Mouse (Mus musculus): ENCODE data around the gene Pgm1. TPM values are rescaled to one million over a fixed set of nuclear protein-coding genes. Genes with fewer than 3 reads are reported as not detected.

Pgm1 gene
- polyA plus RNA-seq, 1 experiment from 2014 or later: 49.4 TPM

DNA sequence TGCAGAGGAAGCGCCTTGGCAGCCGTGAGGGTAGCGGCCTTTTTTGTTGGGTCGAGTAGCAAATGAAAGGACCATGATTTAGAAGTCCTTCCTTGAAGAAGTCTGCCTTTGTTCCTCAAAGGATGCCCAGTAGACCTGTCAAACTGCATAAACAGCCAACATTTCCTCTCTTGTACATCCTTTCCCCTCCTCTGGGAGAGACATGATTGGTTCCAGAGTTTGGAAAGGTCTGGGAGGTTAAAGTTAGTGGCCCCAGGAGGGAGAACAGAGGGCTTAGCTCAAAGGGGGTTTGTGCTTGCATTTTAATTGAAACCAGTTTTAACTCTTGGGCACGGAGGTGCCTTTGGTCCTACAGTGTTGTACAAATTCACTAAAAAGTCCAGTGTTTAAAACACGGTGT is 37.3 kb downstream of the Pgm1 start:
- 77% methylated on average over 6 of the region's 6 CpGs for WGBS
- peaks cover 5% of the 10 kb centered on the region for H3K4me1 ChIP-seq (replicated peaks)
- H3K9me3 ChIP-seq: no peaks in the 10 kb centered on the region
- ATAC-seq (ENCODE audit: low read depth): no peak
- H3K9ac ChIP-seq: no peak overlapping the region
- peaks cover 16% of the 10 kb centered on the region for H3K36me3 ChIP-seq
- H3K4me3 ChIP-seq: no peak overlapping the region
- no peak overlapping the region for H3K27ac ChIP-seq (replicated peaks)
- H3K27me3 ChIP-seq: no peaks in the 10 kb centered on the region
- no peak overlapping the region for H3K4me2 ChIP-seq

DNA sequence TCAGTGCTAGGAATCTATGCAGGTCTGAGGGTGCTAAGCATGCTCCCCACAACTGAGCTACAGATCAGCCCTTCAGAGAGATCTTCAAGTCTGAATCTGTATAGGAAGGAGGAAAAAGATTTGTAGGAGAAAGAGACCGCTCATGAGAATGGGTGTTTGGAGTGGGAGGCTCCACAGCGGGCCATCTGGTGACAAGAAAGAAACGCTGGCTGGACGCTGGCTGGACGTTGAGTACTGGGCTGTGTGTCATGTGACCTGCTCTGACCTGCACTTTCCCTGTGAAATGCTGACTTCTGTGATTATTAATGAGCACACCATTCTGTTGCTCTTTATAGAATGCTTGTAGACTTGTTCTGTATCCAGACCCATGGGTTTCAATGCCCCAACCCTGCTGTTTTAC is 40.1 kb downstream of the Pgm1 start:
- Histone ChIP-seq H3K9me3 (no peaks in the 10 kb centered on the region), H3K4me1 (replicated peaks) (peaks cover 5% of the 10 kb centered on the region), H3K27ac (replicated peaks) (no peak overlapping the region), H3K27me3 (no peaks in the 10 kb centered on the region), H3K9ac (no peak overlapping the region), H3K4me3 (no peak overlapping the region), H3K36me3 (peaks cover 14% of the 10 kb centered on the region), H3K4me2 (no peak overlapping the region)
- WGBS: 35% methylated on average over 5 of the region's 5 CpGs
- ATAC-seq (ENCODE audit: low read depth): no peak

DNA sequence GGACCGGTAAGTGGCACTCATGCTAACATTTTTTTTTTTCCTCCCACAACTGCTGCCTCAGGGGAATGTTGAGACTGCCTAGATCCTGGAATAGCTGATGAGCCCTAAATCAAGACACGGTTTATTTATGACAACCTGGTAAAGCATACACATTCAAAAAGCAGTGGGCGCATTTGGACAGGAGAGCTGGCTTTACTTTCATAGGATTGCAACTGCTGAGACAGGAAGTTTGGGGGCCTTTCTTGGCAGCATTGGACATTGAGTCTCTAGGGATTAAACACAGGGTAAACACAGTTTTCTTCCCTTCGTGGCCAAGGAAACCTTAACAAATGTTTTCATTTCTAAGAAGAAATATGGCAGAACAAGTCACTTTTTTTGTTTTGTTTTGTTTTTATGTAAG is 40.9 kb downstream of the Pgm1 start:
- Histone ChIP-seq H3K4me3 (no peak overlapping the region), H3K9ac (no peak overlapping the region), H3K27me3 (no peaks in the 10 kb centered on the region), H3K4me2 (no peak overlapping the region), H3K27ac (replicated peaks) (no peak overlapping the region), H3K36me3 (peaks cover 9% of the 10 kb centered on the region), H3K4me1 (replicated peaks) (peaks cover 5% of the 10 kb centered on the region), H3K9me3 (no peaks in the 10 kb centered on the region)
- ATAC-seq (ENCODE audit: low read depth): no peak
- WGBS: 71% methylated on average over 4 of the region's 4 CpGs

DNA sequence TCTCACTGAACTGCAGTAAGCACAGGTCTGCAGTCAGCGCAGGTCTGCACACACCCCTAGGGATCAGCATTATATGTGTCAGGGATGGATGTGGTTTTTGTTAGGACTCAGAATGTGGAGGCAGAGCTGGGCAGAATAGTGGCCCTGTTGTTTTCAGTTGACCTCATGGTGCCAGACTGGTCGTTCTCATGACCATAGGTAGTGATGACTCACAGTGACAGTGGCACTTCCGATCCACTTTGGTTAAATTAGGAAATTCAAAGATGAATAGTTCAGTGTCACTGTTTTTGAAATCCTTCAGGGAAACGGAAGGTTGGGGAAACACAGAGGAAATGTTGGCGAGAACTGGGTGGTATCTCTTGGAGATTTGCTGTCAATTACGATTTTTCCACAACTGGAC is 43.7 kb downstream of the Pgm1 start:
- 90% methylated on average over 6 of the region's 6 CpGs for WGBS
- H3K27me3 ChIP-seq: no peaks in the 10 kb centered on the region

DNA sequence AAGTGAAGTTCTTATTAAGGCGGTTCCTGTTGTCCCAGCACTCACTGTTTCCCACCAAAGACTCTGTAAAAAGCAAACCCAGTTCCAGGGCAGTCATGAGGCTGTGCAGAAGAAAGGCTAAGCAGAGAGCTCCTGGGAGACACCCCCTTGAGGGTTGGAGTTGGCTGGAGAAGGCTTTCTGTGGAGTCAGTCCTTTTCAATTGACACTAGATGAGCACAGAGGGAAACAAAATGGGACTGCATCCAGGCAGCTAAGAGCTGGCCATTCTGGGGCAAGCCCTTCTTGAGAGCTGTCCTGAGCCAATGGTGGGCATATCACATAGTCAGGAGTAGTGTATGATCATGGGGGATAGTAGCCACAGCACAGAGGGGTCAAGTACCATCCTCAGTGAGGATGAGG is 44.7 kb downstream of the Pgm1 start:
- H3K4me3 ChIP-seq: no peak overlapping the region
- no peak for ATAC-seq (ENCODE audit: low read depth)
- no peaks in the 10 kb centered on the region for H3K27me3 ChIP-seq
- H3K4me2 ChIP-seq: no peak overlapping the region
- H3K36me3 ChIP-seq: 0 out of 2 replicates have a peak, but pooled peaks cover 4% of the 10 kb centered on the region
- no peak overlapping the region for H3K9ac ChIP-seq
- H3K27ac ChIP-seq (replicated peaks): no peak overlapping the region
- 93% methylated on average over 1 of the region's 1 CpGs for WGBS
- H3K9me3 ChIP-seq: no peaks in the 10 kb centered on the region
- peaks cover 5% of the 10 kb centered on the region for H3K4me1 ChIP-seq (replicated peaks)

More for the DNA sequence above, 43.7 kb downstream of the Pgm1 start:
- no peak overlapping the region for H3K9ac ChIP-seq
- H3K4me2 ChIP-seq: no peak overlapping the region
- H3K4me1 ChIP-seq (replicated peaks): peaks cover 5% of the 10 kb centered on the region
- H3K4me3 ChIP-seq: no peak overlapping the region
- 0 out of 2 replicates have a peak, but pooled peaks cover 4% of the 10 kb centered on the region for H3K36me3 ChIP-seq
- no peaks in the 10 kb centered on the region for H3K9me3 ChIP-seq
- ATAC-seq (ENCODE audit: low read depth): no peak
- no peak overlapping the region for H3K27ac ChIP-seq (replicated peaks)

DNA sequence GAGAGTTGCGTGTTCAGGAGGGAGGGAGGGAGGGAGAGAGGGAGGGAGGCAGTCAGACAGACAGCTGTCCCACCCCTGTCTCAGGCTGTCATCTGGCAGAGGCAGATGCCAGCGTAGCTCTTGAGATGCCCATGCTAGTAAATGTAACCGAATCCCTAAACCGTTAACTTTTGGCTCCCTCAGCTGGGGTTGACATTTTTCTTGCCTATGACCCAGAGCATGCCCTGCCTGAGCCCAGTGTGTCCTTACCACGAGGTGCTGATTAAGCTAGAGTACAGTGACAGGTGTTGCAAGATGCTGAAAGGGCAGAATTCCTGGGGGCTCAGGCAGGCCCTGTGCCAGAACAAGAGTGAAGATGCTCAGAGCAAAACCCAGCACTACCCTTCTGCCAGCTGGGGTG is 45.2 kb downstream of the Pgm1 start:
- H3K27ac ChIP-seq (replicated peaks): no peak overlapping the region
- 0 out of 2 replicates have a peak, but pooled peaks cover 4% of the 10 kb centered on the region for H3K36me3 ChIP-seq
- no peak overlapping the region for H3K4me2 ChIP-seq
- 70% methylated on average over 5 of the region's 5 CpGs for WGBS
- no peak for ATAC-seq (ENCODE audit: low read depth)
- H3K27me3 ChIP-seq: no peaks in the 10 kb centered on the region
- H3K4me1 ChIP-seq (replicated peaks): peaks cover 5% of the 10 kb centered on the region
- no peak overlapping the region for H3K9ac ChIP-seq
- no peaks in the 10 kb centered on the region for H3K9me3 ChIP-seq
- H3K4me3 ChIP-seq: no peak overlapping the region

DNA sequence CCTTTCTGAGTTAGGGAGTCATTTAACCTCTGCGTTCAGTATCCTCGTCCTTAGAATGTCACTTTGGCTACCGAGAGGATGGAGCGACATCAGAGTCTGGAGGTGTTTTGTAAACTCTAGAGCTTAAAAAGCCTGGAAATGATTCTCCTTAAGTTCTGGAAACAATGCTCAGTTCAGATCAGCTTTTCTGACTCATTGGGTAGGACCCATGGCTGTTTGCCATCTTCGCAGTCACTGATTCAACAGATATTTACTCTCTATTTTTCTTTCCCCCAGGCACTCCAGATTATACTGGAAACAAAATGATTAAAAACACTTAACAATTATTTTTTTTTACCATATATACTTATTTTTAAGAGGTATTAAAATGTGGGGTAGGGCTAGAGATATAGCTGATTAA is 50.1 kb downstream of the Pgm1 start:
- Histone ChIP-seq H3K27me3 (no peaks in the 10 kb centered on the region), H3K4me2 (no peak overlapping the region), H3K36me3 (0 out of 2 replicates have a peak, but pooled peaks cover 4% of the 10 kb centered on the region), H3K27ac (replicated peaks) (no peak overlapping the region), H3K4me1 (replicated peaks) (0 out of 2 replicates have a peak, but pooled peaks cover under 1% of the 10 kb centered on the region), H3K4me3 (no peak overlapping the region), H3K9me3 (no peaks in the 10 kb centered on the region), H3K9ac (no peak overlapping the region)
- 90% methylated on average over 5 of the region's 5 CpGs for WGBS
- ATAC-seq (ENCODE audit: low read depth): no peak

DNA sequence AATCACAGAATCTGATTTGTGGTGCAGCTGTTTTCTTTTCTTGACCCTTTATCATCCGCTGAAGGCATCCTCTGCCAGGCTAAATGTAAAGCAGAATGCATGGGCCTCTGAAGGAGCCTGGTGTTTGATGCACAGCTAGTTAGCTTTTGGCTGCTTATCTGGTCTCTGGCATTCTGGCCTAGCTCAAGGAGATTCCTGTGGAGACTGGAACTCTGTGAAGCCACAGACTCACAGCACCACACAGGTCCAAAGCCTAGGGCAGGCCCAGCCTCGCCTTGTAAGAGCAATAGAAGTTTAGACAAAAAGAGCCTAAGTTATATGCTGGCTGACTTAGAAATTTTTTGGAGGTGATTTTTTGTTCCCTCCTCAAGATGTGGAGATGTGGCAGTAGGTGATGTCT is 52.0 kb downstream of the Pgm1 start:
- Histone ChIP-seq H3K9me3 (no peaks in the 10 kb centered on the region), H3K36me3 (0 out of 2 replicates have a peak, but pooled peaks cover 4% of the 10 kb centered on the region), H3K9ac (no peak overlapping the region), H3K4me3 (no peak overlapping the region), H3K4me2 (no peak overlapping the region), H3K27ac (replicated peaks) (no peak overlapping the region), H3K27me3 (no peaks in the 10 kb centered on the region), H3K4me1 (replicated peaks) (peaks cover 7% of the 10 kb centered on the region; the same call in 1 of the 2 replicates)
- no peak for ATAC-seq (ENCODE audit: low read depth)
- 91% methylated on average over 2 of the region's 2 CpGs for WGBS

DNA sequence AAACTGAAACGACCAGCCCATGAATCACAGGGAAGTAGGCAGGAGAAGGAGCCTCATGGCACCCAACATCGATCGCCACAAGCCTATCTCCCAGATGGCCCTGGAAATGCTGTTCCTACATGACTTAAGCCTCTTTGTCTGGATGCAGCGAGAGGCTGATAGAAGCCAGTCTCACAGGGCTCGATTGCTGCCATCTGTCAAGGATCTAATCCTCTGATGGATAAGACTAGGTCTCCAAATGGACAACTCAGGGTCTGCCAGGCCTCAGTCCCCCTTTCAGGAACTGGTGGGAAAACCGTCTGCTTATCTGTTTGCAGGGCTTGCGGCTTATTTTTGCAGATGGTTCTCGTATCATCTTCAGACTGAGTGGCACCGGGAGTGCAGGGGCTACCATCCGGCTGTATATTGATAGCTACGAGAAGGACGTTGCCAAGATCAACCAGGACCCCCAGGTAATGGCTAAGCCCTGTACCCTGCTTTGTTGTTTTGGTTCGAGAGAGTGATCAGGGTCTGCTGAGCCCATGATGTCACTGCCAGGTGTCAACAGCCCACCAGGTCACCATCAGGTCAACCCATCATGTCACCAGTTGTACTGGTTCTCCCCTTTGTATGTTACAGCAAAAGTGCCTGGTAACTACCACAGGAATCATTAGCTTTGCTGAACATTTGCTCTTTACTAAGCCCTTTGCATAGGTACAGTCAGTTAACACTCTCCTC is 54.6 kb downstream of the Pgm1 start:
- Histone ChIP-seq H3K4me1 (replicated peaks) (peaks cover 7% of the 10 kb centered on the region; the same call in 1 of the 2 replicates), H3K4me2 (no peak overlapping the region), H3K9ac (no peak overlapping the region), H3K36me3 (0 out of 2 replicates have a peak, but pooled peaks cover 4% of the 10 kb centered on the region), H3K27me3 (no peaks in the 10 kb centered on the region), H3K4me3 (no peak overlapping the region), H3K9me3 (no peaks in the 10 kb centered on the region), H3K27ac (replicated peaks) (no peak overlapping the region)
- no peak for ATAC-seq (ENCODE audit: low read depth)
- 79% methylated on average over 13 of the region's 13 CpGs for WGBS

DNA sequence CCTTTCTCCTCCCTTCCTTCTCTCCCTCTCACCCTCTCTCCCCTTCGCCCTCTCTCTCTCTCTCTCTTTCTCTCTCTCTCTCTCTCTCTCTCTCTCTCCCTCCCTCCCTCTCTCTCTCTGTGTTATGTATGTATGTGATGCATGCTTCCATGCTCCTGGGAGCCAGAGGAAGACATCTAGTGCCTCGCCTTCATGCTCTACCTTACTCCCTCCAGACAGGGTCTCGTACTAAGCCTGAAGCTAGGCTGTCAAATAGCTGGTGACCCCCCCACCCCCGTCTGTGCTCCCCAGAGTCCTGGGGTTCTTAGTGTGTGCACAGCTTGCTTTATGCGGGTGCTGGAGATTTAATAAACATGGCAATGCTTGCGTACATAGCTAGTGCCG is 55.1 kb downstream of the Pgm1 start:
- Histone ChIP-seq H3K4me3 (no peak overlapping the region), H3K27me3 (no peaks in the 10 kb centered on the region), H3K4me1 (replicated peaks) (peaks cover 7% of the 10 kb centered on the region; the same call in 1 of the 2 replicates), H3K27ac (replicated peaks) (no peak overlapping the region), H3K36me3 (0 out of 2 replicates have a peak, but pooled peaks cover 4% of the 10 kb centered on the region), H3K9me3 (no peaks in the 10 kb centered on the region), H3K4me2 (no peak overlapping the region), H3K9ac (no peak overlapping the region)
- no peak for ATAC-seq (ENCODE audit: low read depth)
- WGBS: 70% methylated on average over 7 of the region's 7 CpGs

DNA sequence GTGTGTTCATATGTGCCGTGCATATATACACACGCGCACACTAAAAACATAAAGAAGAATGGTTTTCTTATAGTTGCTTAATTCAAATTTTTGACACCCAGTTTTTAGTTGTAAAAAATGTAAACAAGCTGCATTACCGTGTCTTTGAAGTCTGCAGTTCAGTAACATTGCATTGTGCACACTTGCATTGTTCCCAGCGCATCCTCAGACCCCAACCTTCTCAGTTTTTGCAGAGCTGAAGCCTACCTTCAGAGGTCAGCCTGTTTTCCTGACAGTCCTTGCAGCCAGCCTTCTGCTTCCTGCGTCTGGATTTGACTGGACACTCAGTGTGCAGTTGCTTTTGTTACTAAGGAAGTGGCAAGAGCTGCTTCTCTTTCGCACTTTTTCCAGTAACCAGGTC is 55.9 kb downstream of the Pgm1 start:
- no peaks in the 10 kb centered on the region for H3K27me3 ChIP-seq
- no peak for ATAC-seq (ENCODE audit: low read depth)
- no peak overlapping the region for H3K4me2 ChIP-seq
- 86% methylated on average over 7 of the region's 7 CpGs for WGBS
- H3K9ac ChIP-seq: no peak overlapping the region
- peaks cover 7% of the 10 kb centered on the region; the same call in 1 of the 2 replicates for H3K4me1 ChIP-seq (replicated peaks)
- H3K36me3 ChIP-seq: 0 out of 2 replicates have a peak, but pooled peaks cover 4% of the 10 kb centered on the region
- H3K4me3 ChIP-seq: no peak overlapping the region
- H3K27ac ChIP-seq (replicated peaks): no peak overlapping the region
- H3K9me3 ChIP-seq: no peaks in the 10 kb centered on the region

DNA sequence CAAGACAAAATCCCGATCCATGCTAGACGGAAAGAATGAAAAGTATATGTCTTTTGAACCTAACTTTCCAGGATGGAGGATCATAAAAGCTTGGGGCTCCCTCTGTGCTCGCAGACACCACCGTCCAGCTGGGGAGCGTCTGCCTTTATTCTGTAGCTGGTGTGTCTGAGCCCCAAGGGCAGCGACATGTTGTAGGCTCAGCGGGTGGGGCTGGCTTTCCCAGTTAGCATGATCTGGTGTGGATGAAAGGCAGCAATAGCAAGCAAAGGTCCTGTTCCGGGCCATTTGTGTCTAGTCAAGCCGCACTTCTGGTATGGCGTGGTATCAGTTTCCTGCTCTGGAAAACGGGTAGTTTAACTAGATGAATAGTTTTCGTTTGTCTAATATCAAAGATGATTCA is 56.4 kb downstream of the Pgm1 start:
- Histone ChIP-seq H3K27me3 (no peaks in the 10 kb centered on the region), H3K4me1 (replicated peaks) (peaks cover 7% of the 10 kb centered on the region; the same call in 1 of the 2 replicates), H3K4me2 (no peak overlapping the region), H3K9me3 (no peaks in the 10 kb centered on the region), H3K9ac (no peak overlapping the region), H3K4me3 (no peak overlapping the region), H3K36me3 (no peaks in the 10 kb centered on the region), H3K27ac (replicated peaks) (no peak overlapping the region)
- no peak for ATAC-seq (ENCODE audit: low read depth)
- 76% methylated on average over 12 of the region's 12 CpGs for WGBS

DNA sequence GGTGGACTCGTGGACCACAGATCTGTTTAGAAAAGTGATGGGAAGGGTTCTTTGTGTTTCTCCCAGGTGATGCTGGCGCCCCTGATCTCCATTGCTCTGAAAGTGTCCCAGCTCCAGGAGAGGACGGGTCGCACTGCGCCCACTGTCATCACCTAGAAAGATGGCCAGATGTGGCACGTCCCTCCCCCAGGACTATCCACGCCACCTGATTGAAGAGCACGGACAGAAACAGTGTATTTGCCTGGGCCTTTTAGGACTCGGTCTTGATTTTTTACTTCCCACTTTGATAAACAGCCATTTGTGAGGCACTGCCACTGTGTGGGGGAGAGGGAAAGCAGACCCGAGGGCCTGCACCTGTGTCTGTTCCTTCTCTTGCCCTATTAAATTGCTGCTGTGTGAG is 57.4 kb downstream of the Pgm1 start:
- Histone ChIP-seq H3K9ac (no peak overlapping the region), H3K4me3 (no peak overlapping the region), H3K9me3 (no peaks in the 10 kb centered on the region), H3K4me2 (no peak overlapping the region), H3K4me1 (replicated peaks) (peaks cover 7% of the 10 kb centered on the region; the same call in 1 of the 2 replicates), H3K27me3 (no peaks in the 10 kb centered on the region), H3K27ac (replicated peaks) (no peak overlapping the region), H3K36me3 (no peaks in the 10 kb centered on the region)
- WGBS: 89% methylated on average over 10 of the region's 10 CpGs
- no peak for ATAC-seq (ENCODE audit: low read depth)

Data from neural tube, embryonic 13.5 days (tissue).